Mouse (Mus musculus) C2C12 (cell line): Measurements from ENCODE around the gene C1galt1.

Source experiments
- CTCF ChIP-seq: IDR thresholded peaks from one replicate; pipeline ENCODE4 v1.5.1; 2011; ENCODE audit not compliant: control insufficient read depth, insufficient read depth, insufficient read length
- MAX ChIP-seq: IDR thresholded peaks from one replicate; pipeline ENCODE4 v1.6.1; 2011; ENCODE audit warnings: mild to moderate bottlenecking, control low read depth
- MYOG ChIP-seq: IDR thresholded peaks from one replicate; pipeline ENCODE4 v1.6.1; 2011; ENCODE audit not compliant: control insufficient read depth, insufficient read length; ENCODE audit errors: extremely low read depth
- USF1 ChIP-seq: IDR thresholded peaks from one replicate; pipeline ENCODE4 v1.6.1; 2011; ENCODE audit warnings: low read depth, mild to moderate bottlenecking, control low read depth, moderate library complexity

GRCm38 (mm10) chr6:7856682-7857290 is 12.1 kb downstream of the C1galt1 start:
- TF ChIP-seq CTCF (no peak), USF1 (no peak), MAX (no peak), MYOG (no peak)
